Mouse (Mus musculus): Measurements from ENCODE around the gene Ttc30a1. TPM values are rescaled to one million over a fixed set of nuclear protein-coding genes. Genes with fewer than 3 reads are reported as not detected.
A peak's percentile ranks its signal among the peaks of the same experiment; 100 is the strongest.
"Not testable (repeated sequence)": the region's sequence is repeated elsewhere in the genome, so short reads cannot be mapped to it uniquely, and the experiment has no call there.

Ttc30a1 gene
- polyA plus RNA-seq (2012; ENCODE audit: insufficient read depth, insufficient read length, missing spikeins): 1.6 and 1.9 TPM in 2 replicates

- not testable (repeated sequence) for H3K4me1 ChIP-seq (ENCODE audit: control insufficient read depth, insufficient read depth, low read length)
- Histone ChIP-seq H3K4me3 (ENCODE audit: insufficient read depth, low read length) (peak within 1 kb of the TSS; percentile 67), H3K27ac (ENCODE audit: insufficient read depth, low read depth, low read length) (peak within 1 kb of the TSS; percentile 69)
Observed at GRCm38 (mm10) chr2:75981440-75982081, at the start of gene Ttc30a1. Gene Ttc30a1 (minus strand): TSS chr2:75981967.

- H3K4me1 ChIP-seq (ENCODE audit: control insufficient read depth, insufficient read depth, low read length): no peaks in the 10 kb centered on the region
- TF ChIP-seq CTCF (IDR thresholded peaks at IDR 0.05; ENCODE audit: low read depth, low read length) (no peak), POLR2A (IDR thresholded peaks at IDR 0.05; ENCODE audit: borderline replicate concordance, low read depth, low read length) (no peak)
- H3K4me3 ChIP-seq (ENCODE audit: insufficient read depth, low read length): no peak overlapping the region
- H3K27ac ChIP-seq (ENCODE audit: insufficient read depth, low read depth, low read length): no peak overlapping the region
Observed at GRCm38 (mm10) chr2:76030080-76030479, 48.3 kb upstream of the Ttc30a1 start.

GRCm38 (mm10) chr2:76029081-76029901 is 47.5 kb upstream of the Ttc30a1 start:
- Histone ChIP-seq H3K27ac (ENCODE audit: insufficient read depth, low read depth, low read length) (no peak overlapping the region), H3K4me1 (ENCODE audit: control insufficient read depth, insufficient read depth, low read length) (no peaks in the 10 kb centered on the region), H3K4me3 (ENCODE audit: insufficient read depth, low read length) (no peak overlapping the region)
- no peak for TF ChIP-seq POLR2A (IDR thresholded peaks at IDR 0.05; ENCODE audit: borderline replicate concordance, low read depth, low read length)
- TF ChIP-seq CTCF (IDR thresholded peaks at IDR 0.05; ENCODE audit: low read depth, low read length): no peak

- no peaks in the 10 kb centered on the region for H3K4me1 ChIP-seq (ENCODE audit: control insufficient read depth, insufficient read depth, low read length)
- no peak overlapping the region for H3K4me3 ChIP-seq (ENCODE audit: insufficient read depth, low read length)
- H3K27ac ChIP-seq (ENCODE audit: insufficient read depth, low read depth, low read length): no peak overlapping the region
- no peak for TF ChIP-seq POLR2A (IDR thresholded peaks at IDR 0.05; ENCODE audit: borderline replicate concordance, low read depth, low read length)
- TF ChIP-seq CTCF (IDR thresholded peaks at IDR 0.05; ENCODE audit: low read depth, low read length): no peak
Observed at GRCm38 (mm10) chr2:76016890-76017289, 35.1 kb upstream of the Ttc30a1 start.

- no peaks in the 10 kb centered on the region for H3K4me1 ChIP-seq (ENCODE audit: control insufficient read depth, insufficient read depth, low read length)
- no peak for TF ChIP-seq CTCF (IDR thresholded peaks at IDR 0.05; ENCODE audit: low read depth, low read length)
- TF ChIP-seq POLR2A (IDR thresholded peaks at IDR 0.05; ENCODE audit: borderline replicate concordance, low read depth, low read length): no peak
Observed at GRCm38 (mm10) chr2:76016136-76016535, 34.4 kb upstream of the Ttc30a1 start.

GRCm38 (mm10) chr2:76015460-76015859 is 33.7 kb upstream of the Ttc30a1 start:
- Histone ChIP-seq H3K4me3 (ENCODE audit: insufficient read depth, low read length) (no peak overlapping the region), H3K4me1 (ENCODE audit: control insufficient read depth, insufficient read depth, low read length) (no peaks in the 10 kb centered on the region), H3K27ac (ENCODE audit: insufficient read depth, low read depth, low read length) (no peak overlapping the region)
- TF ChIP-seq CTCF (IDR thresholded peaks at IDR 0.05; ENCODE audit: low read depth, low read length) (no peak), POLR2A (IDR thresholded peaks at IDR 0.05; ENCODE audit: borderline replicate concordance, low read depth, low read length) (no peak)

More at GRCm38 (mm10) chr2:76016136-76016535, 34.4 kb upstream of the Ttc30a1 start:
- no peak overlapping the region for H3K27ac ChIP-seq (ENCODE audit: insufficient read depth, low read depth, low read length)
- H3K4me3 ChIP-seq (ENCODE audit: insufficient read depth, low read length): no peak overlapping the region

GRCm38 (mm10) chr2:76014659-76015058 is 32.9 kb upstream of the Ttc30a1 start:
- no peak for TF ChIP-seq CTCF (IDR thresholded peaks at IDR 0.05; ENCODE audit: low read depth, low read length)
- no peak for TF ChIP-seq POLR2A (IDR thresholded peaks at IDR 0.05; ENCODE audit: borderline replicate concordance, low read depth, low read length)
- H3K4me1 ChIP-seq (ENCODE audit: control insufficient read depth, insufficient read depth, low read length): no peaks in the 10 kb centered on the region
- no peak overlapping the region for H3K27ac ChIP-seq (ENCODE audit: insufficient read depth, low read depth, low read length)
- no peak overlapping the region for H3K4me3 ChIP-seq (ENCODE audit: insufficient read depth, low read length)

- H3K4me3 ChIP-seq (ENCODE audit: insufficient read depth, low read length): no peak overlapping the region
- H3K27ac ChIP-seq (ENCODE audit: insufficient read depth, low read depth, low read length): no peak overlapping the region
- TF ChIP-seq CTCF (IDR thresholded peaks at IDR 0.05; ENCODE audit: low read depth, low read length): no peak
- no peak for TF ChIP-seq POLR2A (IDR thresholded peaks at IDR 0.05; ENCODE audit: borderline replicate concordance, low read depth, low read length)
- no peaks in the 10 kb centered on the region for H3K4me1 ChIP-seq (ENCODE audit: control insufficient read depth, insufficient read depth, low read length)
Observed at GRCm38 (mm10) chr2:76006194-76006593, 24.4 kb upstream of the Ttc30a1 start.

GRCm38 (mm10) chr2:76002899-76003298 is 21.1 kb upstream of the Ttc30a1 start:
- H3K4me1 ChIP-seq (ENCODE audit: control insufficient read depth, insufficient read depth, low read length): peaks cover 11% of the 10 kb centered on the region
- H3K4me3 ChIP-seq (ENCODE audit: insufficient read depth, low read length): no peak overlapping the region
- TF ChIP-seq CTCF (IDR thresholded peaks at IDR 0.05; ENCODE audit: low read depth, low read length) (no peak), POLR2A (IDR thresholded peaks at IDR 0.05; ENCODE audit: borderline replicate concordance, low read depth, low read length) (no peak)
- no peak overlapping the region for H3K27ac ChIP-seq (ENCODE audit: insufficient read depth, low read depth, low read length)

- no peak overlapping the region for H3K27ac ChIP-seq (ENCODE audit: insufficient read depth, low read depth, low read length)
- H3K4me3 ChIP-seq (ENCODE audit: insufficient read depth, low read length): no peak overlapping the region
- TF ChIP-seq CTCF (IDR thresholded peaks at IDR 0.05; ENCODE audit: low read depth, low read length) (peak; percentile 95), POLR2A (IDR thresholded peaks at IDR 0.05; ENCODE audit: borderline replicate concordance, low read depth, low read length) (no peak)
- peaks cover 17% of the 10 kb centered on the region for H3K4me1 ChIP-seq (ENCODE audit: control insufficient read depth, insufficient read depth, low read length)
Observed at GRCm38 (mm10) chr2:76001392-76001791, 19.6 kb upstream of the Ttc30a1 start.

Data from bone marrow macrophage, adult 2 months (primary cell).